Mouse (Mus musculus): ENCODE data around the gene Tmem221. TPM values are rescaled to one million over a fixed set of nuclear protein-coding genes. Genes with fewer than 3 reads are reported as not detected.
A peak's percentile ranks its signal among the peaks of the same experiment; 100 is the strongest.

Tmem221 gene
- polyA plus RNA-seq, 1 experiment, result 2.2 TPM

DNA sequence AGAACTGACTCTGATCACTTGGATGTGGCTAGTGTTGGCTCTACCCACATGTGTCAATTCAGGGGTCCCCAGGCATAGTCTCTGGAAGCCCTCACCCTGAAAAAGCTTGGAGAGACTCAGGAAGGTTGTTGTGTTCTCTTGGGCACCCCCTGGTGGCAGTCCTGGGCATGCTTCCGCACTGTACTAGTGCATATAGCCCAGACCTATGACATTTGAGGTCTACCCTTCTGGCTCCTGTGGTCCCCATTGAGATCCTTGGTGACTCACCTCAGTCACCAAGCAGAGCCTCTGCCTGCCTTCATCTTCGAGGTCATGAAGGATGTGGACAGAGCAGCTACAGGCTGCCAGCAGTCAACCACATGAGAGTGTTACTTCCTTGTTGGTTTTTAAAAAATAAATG, 28.2 kb upstream of the Tmem221 start:
- Histone ChIP-seq H3K27ac (ENCODE audit: insufficient read depth, low read length) (no peak overlapping the region), H3K9me3 (replicated peaks; ENCODE audit: control insufficient read depth, insufficient read depth, low read length, poor library complexity, severe bottlenecking) (no peaks in the 10 kb centered on the region), H3K36me3 (ENCODE audit: control insufficient read depth, insufficient read depth, low read length, poor library complexity, severe bottlenecking) (no peaks in the 10 kb centered on the region; the same call in 1 of the 2 replicates), H3K27me3 (ENCODE audit: control insufficient read depth, insufficient read depth, low read length, poor library complexity, severe bottlenecking) (no peaks in the 10 kb centered on the region), H3K9ac (ENCODE audit: low read depth, poor library complexity, severe bottlenecking) (no peak overlapping the region), H3K4me3 (ENCODE audit: low read depth, low read length) (no peak overlapping the region), H3K4me1 (ENCODE audit: control insufficient read depth, insufficient read depth, low read length) (no peaks in the 10 kb centered on the region)
- peak; percentile 76 for TF ChIP-seq CTCF (IDR thresholded peaks at IDR 0.05; ENCODE audit: low read depth, low read length)
- TF ChIP-seq POLR2A (IDR thresholded peaks at IDR 0.05; ENCODE audit: insufficient read depth, low read length), result no peak

DNA sequence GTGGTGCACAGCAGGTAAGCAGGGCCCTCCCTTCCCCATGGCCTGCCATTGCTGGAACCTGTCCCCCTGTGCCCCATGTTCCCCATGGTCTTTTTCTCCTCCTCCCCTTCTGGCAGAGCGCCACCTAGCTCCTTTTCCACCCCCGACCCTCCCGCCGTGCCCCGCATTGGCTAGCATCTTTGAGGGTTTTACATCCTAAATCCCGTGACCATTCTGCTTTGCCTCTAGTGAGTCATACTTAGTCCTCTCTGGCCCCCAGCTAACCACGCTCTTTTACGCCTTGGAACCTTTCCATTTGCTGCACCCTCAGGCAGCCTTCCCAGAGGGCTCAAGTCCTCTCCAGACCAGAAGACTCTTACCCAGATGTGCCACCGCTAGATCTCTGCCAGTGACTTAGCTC, 21.5 kb upstream of the Tmem221 start:
- Histone ChIP-seq H3K9me3 (replicated peaks; ENCODE audit: control insufficient read depth, insufficient read depth, low read length, poor library complexity, severe bottlenecking) (no peaks in the 10 kb centered on the region), H3K27ac (ENCODE audit: insufficient read depth, low read length) (peak overlapping the region; percentile 6; the same call in 1 of the 2 replicates), H3K4me1 (ENCODE audit: control insufficient read depth, insufficient read depth, low read length) (peaks cover 2% of the 10 kb centered on the region), H3K27me3 (ENCODE audit: control insufficient read depth, insufficient read depth, low read length, poor library complexity, severe bottlenecking) (no peaks in the 10 kb centered on the region), H3K4me3 (ENCODE audit: low read depth, low read length) (peak overlapping the region; percentile 55), H3K36me3 (ENCODE audit: control insufficient read depth, insufficient read depth, low read length, poor library complexity, severe bottlenecking) (no peaks in the 10 kb centered on the region), H3K9ac (ENCODE audit: low read depth, poor library complexity, severe bottlenecking) (peak overlapping the region; percentile 43)
- TF ChIP-seq CTCF (IDR thresholded peaks at IDR 0.05; ENCODE audit: low read depth, low read length), result peak; percentile 45
- no peak for TF ChIP-seq POLR2A (IDR thresholded peaks at IDR 0.05; ENCODE audit: insufficient read depth, low read length)

DNA sequence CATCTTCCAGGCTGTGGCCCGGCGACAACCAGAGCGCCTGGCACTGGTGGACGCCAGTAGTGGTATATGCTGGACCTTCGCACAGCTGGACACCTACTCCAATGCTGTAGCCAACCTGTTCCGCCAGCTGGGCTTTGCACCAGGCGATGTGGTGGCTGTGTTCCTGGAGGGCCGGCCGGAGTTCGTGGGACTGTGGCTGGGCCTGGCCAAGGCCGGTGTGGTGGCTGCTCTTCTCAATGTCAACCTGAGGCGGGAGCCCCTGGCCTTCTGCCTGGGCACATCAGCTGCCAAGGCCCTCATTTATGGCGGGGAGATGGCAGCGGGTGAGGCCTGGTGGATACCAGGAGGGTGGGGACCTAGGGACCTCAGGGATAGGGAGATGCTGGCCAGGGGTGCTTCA, 20.8 kb upstream of the Tmem221 start:
- Histone ChIP-seq H3K4me1 (ENCODE audit: control insufficient read depth, insufficient read depth, low read length) (peaks cover 2% of the 10 kb centered on the region), H3K9ac (ENCODE audit: low read depth, poor library complexity, severe bottlenecking) (peak overlapping the region; percentile 43), H3K36me3 (ENCODE audit: control insufficient read depth, insufficient read depth, low read length, poor library complexity, severe bottlenecking) (no peaks in the 10 kb centered on the region)

DNA sequence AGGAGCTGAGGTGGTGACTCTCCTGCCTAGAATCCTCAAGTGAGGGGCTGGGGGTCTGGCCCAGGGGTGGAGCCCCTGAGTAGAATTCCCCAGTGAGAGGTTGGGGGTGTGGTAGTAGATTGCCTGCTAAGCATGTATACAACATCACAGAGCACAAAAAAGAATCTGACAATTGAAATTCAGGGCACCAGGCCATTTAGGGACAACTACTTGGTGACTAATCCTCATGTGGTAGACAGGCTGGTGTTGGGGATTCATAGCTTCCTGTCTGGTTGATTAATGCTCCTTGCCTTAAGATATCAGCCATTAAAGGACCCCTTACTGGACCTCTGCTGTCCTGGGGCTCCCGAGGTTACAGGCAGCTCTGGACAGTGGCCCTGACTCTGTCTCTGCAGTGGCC, 20.3 kb upstream of the Tmem221 start:
- peak overlapping the region; percentile 43; the same call in 1 of the 2 replicates for H3K9ac ChIP-seq (ENCODE audit: low read depth, poor library complexity, severe bottlenecking)
- H3K4me1 ChIP-seq (ENCODE audit: control insufficient read depth, insufficient read depth, low read length), result peaks cover 2% of the 10 kb centered on the region
- peak overlapping the region; percentile 42; the same call in 1 of the 2 replicates for H3K4me3 ChIP-seq (ENCODE audit: low read depth, low read length)
- TF ChIP-seq POLR2A (IDR thresholded peaks at IDR 0.05; ENCODE audit: insufficient read depth, low read length) (no peak), CTCF (IDR thresholded peaks at IDR 0.05; ENCODE audit: low read depth, low read length) (no peak), EP300 (IDR thresholded peaks at IDR 0.05; ENCODE audit: insufficient read depth, low read depth, low read length) (no peak)
- no peaks in the 10 kb centered on the region for H3K27me3 ChIP-seq (ENCODE audit: control insufficient read depth, insufficient read depth, low read length, poor library complexity, severe bottlenecking)
- no peaks in the 10 kb centered on the region for H3K9me3 ChIP-seq (replicated peaks; ENCODE audit: control insufficient read depth, insufficient read depth, low read length, poor library complexity, severe bottlenecking)
- H3K27ac ChIP-seq (ENCODE audit: insufficient read depth, low read length), result no peak overlapping the region
- H3K36me3 ChIP-seq (ENCODE audit: control insufficient read depth, insufficient read depth, low read length, poor library complexity, severe bottlenecking), result no peaks in the 10 kb centered on the region

More for the DNA sequence above, 20.8 kb upstream of the Tmem221 start:
- TF ChIP-seq EP300 (IDR thresholded peaks at IDR 0.05; ENCODE audit: insufficient read depth, low read depth, low read length) (no peak), CTCF (IDR thresholded peaks at IDR 0.05; ENCODE audit: low read depth, low read length) (no peak), POLR2A (IDR thresholded peaks at IDR 0.05; ENCODE audit: insufficient read depth, low read length) (no peak)
- Histone ChIP-seq H3K27me3 (ENCODE audit: control insufficient read depth, insufficient read depth, low read length, poor library complexity, severe bottlenecking) (no peaks in the 10 kb centered on the region), H3K9me3 (replicated peaks; ENCODE audit: control insufficient read depth, insufficient read depth, low read length, poor library complexity, severe bottlenecking) (no peaks in the 10 kb centered on the region), H3K27ac (ENCODE audit: insufficient read depth, low read length) (no peak overlapping the region), H3K4me3 (ENCODE audit: low read depth, low read length) (peak overlapping the region; percentile 42)

DNA sequence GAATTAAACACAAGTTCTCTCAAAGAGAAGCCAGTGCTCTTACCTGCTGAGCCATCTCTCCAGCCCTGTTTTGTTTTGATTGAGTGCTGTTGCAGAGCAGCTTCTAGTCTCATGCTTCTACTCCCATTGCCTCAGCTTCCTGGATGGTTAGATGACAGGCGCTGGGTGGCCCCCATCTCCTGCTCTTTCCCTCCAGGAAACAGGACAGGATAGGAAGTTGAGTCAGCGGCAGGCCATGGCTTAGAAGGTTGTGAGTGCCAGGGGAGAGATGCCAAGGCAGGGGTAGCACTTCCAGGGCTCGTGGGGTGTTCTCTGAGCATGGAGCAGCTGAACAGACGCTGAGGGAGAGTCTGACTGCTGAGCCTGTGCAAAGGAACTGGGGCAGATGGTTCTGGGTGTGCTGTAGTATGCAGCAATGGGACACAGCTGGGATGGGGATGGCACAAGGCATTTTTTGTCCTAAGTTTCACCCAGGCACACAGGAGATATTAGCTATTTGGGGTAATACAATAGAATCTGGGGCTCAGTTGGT, 19.3 kb upstream of the Tmem221 start:
- TF ChIP-seq EP300 (IDR thresholded peaks at IDR 0.05; ENCODE audit: insufficient read depth, low read depth, low read length), result no peak
- TF ChIP-seq CTCF (IDR thresholded peaks at IDR 0.05; ENCODE audit: low read depth, low read length), result no peak
- TF ChIP-seq POLR2A (IDR thresholded peaks at IDR 0.05; ENCODE audit: insufficient read depth, low read length), result no peak
- Histone ChIP-seq H3K4me3 (ENCODE audit: low read depth, low read length) (no peak overlapping the region), H3K27ac (ENCODE audit: insufficient read depth, low read length) (no peak overlapping the region), H3K27me3 (ENCODE audit: control insufficient read depth, insufficient read depth, low read length, poor library complexity, severe bottlenecking) (no peaks in the 10 kb centered on the region), H3K4me1 (ENCODE audit: control insufficient read depth, insufficient read depth, low read length) (peaks cover 2% of the 10 kb centered on the region), H3K9me3 (replicated peaks; ENCODE audit: control insufficient read depth, insufficient read depth, low read length, poor library complexity, severe bottlenecking) (no peaks in the 10 kb centered on the region), H3K36me3 (ENCODE audit: control insufficient read depth, insufficient read depth, low read length, poor library complexity, severe bottlenecking) (no peaks in the 10 kb centered on the region), H3K9ac (ENCODE audit: low read depth, poor library complexity, severe bottlenecking) (no peak overlapping the region)

DNA sequence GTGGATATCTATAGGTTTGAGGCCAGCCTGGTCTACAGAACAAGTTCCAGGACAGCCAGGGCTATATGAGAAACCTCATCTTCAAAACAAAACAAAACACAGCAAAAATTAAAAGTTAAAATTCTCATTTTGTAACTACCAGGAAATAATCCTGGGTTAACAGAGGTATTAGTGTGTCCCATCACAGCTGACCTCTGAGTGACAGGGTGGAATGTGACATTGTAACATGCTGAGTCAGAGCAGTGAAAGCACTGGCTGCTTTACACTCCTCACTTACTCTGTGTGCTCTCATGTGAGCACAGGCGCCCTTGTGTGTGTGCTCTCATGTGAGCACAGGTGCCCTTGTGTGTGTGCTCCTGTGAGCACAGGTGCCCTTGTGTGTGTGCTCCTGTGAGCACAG, 16.3 kb upstream of the Tmem221 start:
- no peak overlapping the region for H3K4me3 ChIP-seq (ENCODE audit: low read depth, low read length)
- no peaks in the 10 kb centered on the region for H3K27me3 ChIP-seq (ENCODE audit: control insufficient read depth, insufficient read depth, low read length, poor library complexity, severe bottlenecking)
- no peaks in the 10 kb centered on the region for H3K36me3 ChIP-seq (ENCODE audit: control insufficient read depth, insufficient read depth, low read length, poor library complexity, severe bottlenecking)
- H3K27ac ChIP-seq (ENCODE audit: insufficient read depth, low read length), result no peak overlapping the region
- TF ChIP-seq CTCF (IDR thresholded peaks at IDR 0.05; ENCODE audit: low read depth, low read length), result no peak
- no peak for TF ChIP-seq POLR2A (IDR thresholded peaks at IDR 0.05; ENCODE audit: insufficient read depth, low read length)
- no peak for TF ChIP-seq EP300 (IDR thresholded peaks at IDR 0.05; ENCODE audit: insufficient read depth, low read depth, low read length)
- no peaks in the 10 kb centered on the region for H3K9me3 ChIP-seq (replicated peaks; ENCODE audit: control insufficient read depth, insufficient read depth, low read length, poor library complexity, severe bottlenecking)
- no peaks in the 10 kb centered on the region for H3K4me1 ChIP-seq (ENCODE audit: control insufficient read depth, insufficient read depth, low read length)
- no peak overlapping the region for H3K9ac ChIP-seq (ENCODE audit: low read depth, poor library complexity, severe bottlenecking)
